In the genomic region with DNA sequence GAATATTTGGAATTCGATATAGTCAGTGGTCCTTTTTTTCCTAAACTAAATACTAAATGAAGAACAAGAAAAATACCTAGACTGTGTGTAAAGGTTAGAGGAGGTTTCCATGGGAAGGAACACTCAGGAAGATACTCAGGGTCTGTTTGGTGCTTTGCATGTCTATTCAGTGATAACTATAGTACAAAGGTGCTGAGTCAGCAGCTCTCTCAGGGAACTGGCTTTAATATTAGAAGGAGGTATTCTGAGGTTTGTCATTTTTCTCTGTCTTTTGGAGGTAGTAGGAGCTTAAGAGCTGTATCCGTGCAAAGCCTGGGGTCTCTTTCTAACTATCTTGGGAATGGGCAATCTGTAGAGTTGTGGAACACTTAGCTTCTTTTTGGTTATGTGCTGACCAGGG, we compare ENCODE assay signal across 17 mouse cellular contexts.
"Had no signal": no experiment of that assay in that cellular context is flagged by ENCODE, and none has a peak within 500 bp of the region (broad histone marks: within the 10 kb centered on the region; RNA-seq: fewer than 3 reads in every experiment).

No protein-coding gene starts in this region.

- H3K36me3 ChIP-seq: neural tube, embryonic 12.5 days; neural tube, embryonic 13.5 days; neural tube, embryonic 15.5 days; stomach, embryonic 15.5 days had no signal

- H3K4me3 ChIP-seq: neural tube, embryonic 12.5 days; neural tube, embryonic 13.5 days; neural tube, embryonic 15.5 days; stomach, embryonic 15.5 days had no signal

- H3K9me3 ChIP-seq: neural tube, embryonic 12.5 days; neural tube, embryonic 13.5 days; neural tube, embryonic 15.5 days; stomach, embryonic 15.5 days had no signal

- H3K4me1 ChIP-seq: neural tube, embryonic 12.5 days; neural tube, embryonic 13.5 days; neural tube, embryonic 15.5 days; stomach, embryonic 15.5 days had no signal

- DNase-seq: retina, postnatal 1 day; right cerebral cortex, adult 18-20 months; right cerebral cortex, postnatal 14 days; right cerebral cortex, postnatal 25 days; right cerebral cortex, postnatal 4 days; spleen, adult 18-20 months; thymus, adult 18-20 months; thymus, adult 2 months; thymus, postnatal 14 days; thymus, postnatal 25 days; thymus, postnatal 36 days; thymus, postnatal 4 days had no signal

- H3K27me3 ChIP-seq: neural tube, embryonic 12.5 days; neural tube, embryonic 13.5 days; neural tube, embryonic 15.5 days; stomach, embryonic 15.5 days had no signal

- H3K9ac ChIP-seq: neural tube, embryonic 12.5 days; neural tube, embryonic 13.5 days; neural tube, embryonic 15.5 days; stomach, embryonic 15.5 days had no signal

- H3K27ac ChIP-seq: neural tube, embryonic 12.5 days; neural tube, embryonic 13.5 days; neural tube, embryonic 15.5 days; stomach, embryonic 15.5 days; stomach, postnatal 0 days had no signal

- H3K4me2 ChIP-seq: neural tube, embryonic 12.5 days; neural tube, embryonic 13.5 days; neural tube, embryonic 15.5 days; stomach, embryonic 15.5 days had no signal
